Mouse (Mus musculus) testis, adult 2 months (tissue): ENCODE data around the gene Treml1.

Experiments used
- CTCF ChIP-seq: fragments of 200-500 bp; IDR thresholded peaks from 2 replicates; pipeline ENCODE4 v1.5.1; 2012; ENCODE audit warnings: low read depth, mild to moderate bottlenecking, inconsistent platforms, low read length, moderate library complexity; ENCODE audit not compliant: control insufficient read depth, insufficient read depth, insufficient replicate concordance
- POLR2A ChIP-seq: fragments of 200-500 bp; IDR thresholded peaks from 2 replicates; pipeline ENCODE4 v1.6.1; 2012; ENCODE audit warnings: low read depth, mild to moderate bottlenecking, inconsistent platforms, low read length, moderate library complexity; ENCODE audit not compliant: control insufficient read depth

DNA sequence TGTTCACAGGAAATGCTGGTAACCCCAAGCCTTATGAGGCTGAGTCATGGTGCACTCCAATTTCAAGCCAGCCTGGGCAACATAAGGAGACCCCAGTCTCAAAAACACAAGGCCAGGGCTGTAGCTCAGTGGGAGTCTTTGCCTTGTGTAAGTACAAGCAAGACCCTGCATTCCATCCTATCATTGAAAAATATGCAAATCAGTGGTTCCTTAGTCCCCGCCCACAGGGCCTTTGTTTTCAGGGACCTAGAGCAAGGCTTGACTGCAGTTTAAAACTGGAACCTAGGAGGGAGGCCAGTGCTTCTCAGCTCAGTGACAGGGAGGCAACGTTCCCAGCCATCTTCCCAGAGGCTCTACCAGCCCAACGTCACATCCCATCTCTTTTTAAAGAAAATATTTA, 36.5 kb upstream of the Treml1 start:
- no peak for TF ChIP-seq CTCF
- no peak for TF ChIP-seq POLR2A
